Mouse (Mus musculus) testis, adult 2 months (tissue): ENCODE data around the gene Ulk4.

ENCODE experiments used
- CTCF ChIP-seq: fragments of 200-500 bp; IDR thresholded peaks from 2 replicates; pipeline ENCODE4 v1.5.1; 2012; ENCODE audit warnings: low read depth, mild to moderate bottlenecking, inconsistent platforms, low read length, moderate library complexity; ENCODE audit not compliant: control insufficient read depth, insufficient read depth, insufficient replicate concordance
- POLR2A ChIP-seq: fragments of 200-500 bp; IDR thresholded peaks from 2 replicates; pipeline ENCODE4 v1.6.1; 2012; ENCODE audit warnings: low read depth, mild to moderate bottlenecking, inconsistent platforms, low read length, moderate library complexity; ENCODE audit not compliant: control insufficient read depth

- TF ChIP-seq CTCF = no peak
- TF ChIP-seq POLR2A = no peak
Measured at GRCm38 (mm10) chr9:120948832-120949231, 328.2 kb downstream of the Ulk4 start.
